Mouse (Mus musculus) spleen, adult 2 months (tissue): ENCODE results near the gene Myl12a.

Experiments used
- CTCF ChIP-seq: fragments of 200-500 bp; IDR thresholded peaks from 2 replicates; pipeline ENCODE4 v1.5.1; 2011; ENCODE audit warnings: mild to moderate bottlenecking, inconsistent platforms; ENCODE audit not compliant: insufficient read depth, insufficient read length, insufficient replicate concordance; ENCODE audit errors: extremely low read depth
- POLR2A ChIP-seq: fragments of 200-500 bp; IDR thresholded peaks from 2 replicates; pipeline ENCODE4 v1.6.1; 2011; ENCODE audit warnings: low read depth, low read length, inconsistent platforms

DNA sequence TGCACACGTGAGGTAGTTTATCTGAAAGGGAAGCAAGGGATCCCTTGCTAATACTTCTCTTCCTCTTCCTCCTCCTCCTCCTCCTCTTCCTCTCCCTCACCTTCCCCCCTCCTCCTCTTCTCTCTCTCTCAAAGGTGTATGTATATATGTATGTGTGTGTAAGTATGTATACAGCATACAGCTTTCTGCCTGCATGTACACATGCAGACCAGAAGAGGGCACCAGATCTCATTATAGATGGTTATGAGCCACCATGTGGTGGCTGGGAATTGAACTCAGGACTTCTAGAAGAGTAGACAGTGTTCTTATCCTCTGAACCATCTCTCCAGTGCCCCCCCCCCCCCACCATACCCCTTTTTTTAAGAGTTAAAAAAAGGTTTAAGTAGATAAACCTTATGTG is 40.0 kb upstream of the Myl12a start:
- TF ChIP-seq CTCF (no peak), POLR2A (no peak)
